Mouse (Mus musculus) mesoderm, embryonic 11.5 days (tissue): ENCODE data around the gene Rmnd5b.
A peak's percentile ranks its signal among the peaks of the same experiment; 100 is the strongest.
"Not testable (repeated sequence)": the region's sequence is repeated elsewhere in the genome, so short reads cannot be mapped to it uniquely, and the experiment has no call there.

Source experiments
- DNase-seq: peaks from one replicate; pipeline ENCODE4 v3.0.0-alpha.2; 2012; ENCODE audit warnings: low read depth, low spot score

Gene Rmnd5b

GRCm38 (mm10) chr11:51622971-51623491 lies 12.7 kb downstream of the Rmnd5b start:
- no peak for DNase-seq

- no peak for DNase-seq
Observed at GRCm38 (mm10) chr11:51621776-51622175, 13.9 kb downstream of the Rmnd5b start.

- no peak for DNase-seq
Observed at GRCm38 (mm10) chr11:51620084-51620483, 15.6 kb downstream of the Rmnd5b start.

- peak; percentile 98 for DNase-seq
Observed at GRCm38 (mm10) chr11:51619409-51620060, 16.2 kb downstream of the Rmnd5b start, which contains the start of gene Nhp2. Gene Nhp2, plus strand, starts transcription at chr11:51619735.

- no peak for DNase-seq
Observed at GRCm38 (mm10) chr11:51618894-51619408, 16.7 kb downstream of the Rmnd5b start.

GRCm38 (mm10) chr11:51617693-51618092 lies 18.0 kb downstream of the Rmnd5b start:
- peak; percentile 72 for DNase-seq

- DNase-seq: not testable (repeated sequence)
Observed at GRCm38 (mm10) chr11:51616113-51616512, 19.6 kb downstream of the Rmnd5b start.

- peak; percentile 67 for DNase-seq
Observed at GRCm38 (mm10) chr11:51615601-51616000, 20.1 kb downstream of the Rmnd5b start.

- DNase-seq: no peak
Observed at GRCm38 (mm10) chr11:51615129-51615528, 20.6 kb downstream of the Rmnd5b start.

- no peak for DNase-seq
Observed at GRCm38 (mm10) chr11:51614256-51614655, 21.4 kb downstream of the Rmnd5b start.

- DNase-seq: not testable (repeated sequence)
Observed at GRCm38 (mm10) chr11:51609940-51610339, 25.8 kb downstream of the Rmnd5b start.

- no peak for DNase-seq
Observed at GRCm38 (mm10) chr11:51609266-51609909, 26.3 kb downstream of the Rmnd5b start.

- no peak for DNase-seq
Observed at GRCm38 (mm10) chr11:51607096-51607738, 28.5 kb downstream of the Rmnd5b start.

- DNase-seq: peak; percentile 97
Observed at GRCm38 (mm10) chr11:51606447-51607095, 29.1 kb downstream of the Rmnd5b start, which contains the start of gene Hnrnpab. Gene Hnrnpab, minus strand, starts transcription at chr11:51606847.

GRCm38 (mm10) chr11:51605602-51606446 lies 29.9 kb downstream of the Rmnd5b start:
- DNase-seq: peak; percentile 85

- no peak for DNase-seq
Observed at GRCm38 (mm10) chr11:51602253-51602652, 33.4 kb downstream of the Rmnd5b start.

- DNase-seq: no peak
Observed at GRCm38 (mm10) chr11:51597553-51597952, 38.1 kb downstream of the Rmnd5b start.

- no peak for DNase-seq
Observed at GRCm38 (mm10) chr11:51595459-51596083, 40.1 kb downstream of the Rmnd5b start.

- DNase-seq: no peak
Observed at GRCm38 (mm10) chr11:51594715-51595350, 40.9 kb downstream of the Rmnd5b start.

- DNase-seq: no peak
Observed at GRCm38 (mm10) chr11:51593849-51594248, 41.8 kb downstream of the Rmnd5b start.
